Mouse (Mus musculus) heart, embryonic 12.5 days (tissue): ENCODE measurements around the gene Kcnn4. TPM values are rescaled to one million over a fixed set of nuclear protein-coding genes. Genes with fewer than 3 reads are reported as not detected.
A peak's percentile ranks its signal among the peaks of the same experiment; 100 is the strongest.

ENCODE experiments used
- ATAC-seq: fragments of 200-750 bp; cut with Nextera tagmentation; 2 replicates; pipeline ENCODE4 v1.8.0; 2017; ENCODE audit warnings: moderate TSS enrichment, moderate library complexity; ENCODE audit not compliant: insufficient number of reproducible peaks, low FRiP score
- H3K27ac ChIP-seq: fragments of 300-500 bp; sonication (generic); 2 replicates; pipeline ENCODE4 v1.5.1; 2016; ENCODE audit warnings: mild to moderate bottlenecking, moderate library complexity; ENCODE audit not compliant: poor library complexity, severe bottlenecking
- H3K27me3 ChIP-seq: fragments of 300-500 bp; sonication (generic); replicated peaks from 2 replicates; pipeline ENCODE4 v1.6.1; 2016; ENCODE audit warnings: mild to moderate bottlenecking, moderate library complexity
- H3K36me3 ChIP-seq: fragments of 300-500 bp; sonication (generic); 2 replicates; pipeline ENCODE4 v1.6.1; 2016; ENCODE audit warnings: mild to moderate bottlenecking, moderate library complexity
- H3K4me1 ChIP-seq: fragments of 300-500 bp; sonication (generic); replicated peaks from 2 replicates; pipeline ENCODE4 v1.6.1; 2016; ENCODE audit warnings: mild to moderate bottlenecking
- H3K4me2 ChIP-seq: fragments of 300-500 bp; sonication (generic); 2 replicates; pipeline ENCODE4 v1.6.1; 2016; ENCODE audit warnings: mild to moderate bottlenecking, moderate library complexity
- H3K4me3 ChIP-seq: fragments of 300-500 bp; sonication (generic); 2 replicates; pipeline ENCODE4 v1.5.1; 2016; ENCODE audit warnings: mild to moderate bottlenecking
- H3K9ac ChIP-seq: fragments of 300-500 bp; sonication (generic); 2 replicates; pipeline ENCODE4 v1.6.1; 2016; ENCODE audit warnings: mild to moderate bottlenecking, moderate library complexity
- H3K9me3 ChIP-seq: fragments of 300-500 bp; sonication (generic); replicated peaks from 2 replicates; pipeline ENCODE4 v1.6.1; 2016; ENCODE audit warnings: mild to moderate bottlenecking, moderate library complexity
- WGBS: fragments of 180-500 bp; shearing (Covaris S2); methylation state at CpG from one replicate; pipeline ENCODE4 v1.1.7; 2016; 5-methylcytosine and 5-hydroxymethylcytosine counted together
- polyA plus RNA-seq: library from polyadenylated mRNA; unstranded; fragments of >200 nt; fragmentation: Nextera tagmentation; extraction: Ambion mirVana; gene quantifications from 2 replicates; pipeline ENCODE4 v1.2.1, GENCODE M21; 2016

The Kcnn4 gene
- 6.9 and 7.8 TPM in 2 replicates for polyA plus RNA-seq

- WGBS: 27% methylated on average over 23 of the region's 23 CpGs
- Histone ChIP-seq H3K9ac (peak within 1 kb of the TSS; percentile 55), H3K36me3 (no peaks in the 10 kb centered on the region), H3K4me1 (peaks cover 19% of the 10 kb centered on the region), H3K4me3 (peak within 1 kb of the TSS; percentile 30), H3K4me2 (peak within 1 kb of the TSS; percentile 50), H3K27me3 (peaks cover 29% of the 10 kb centered on the region), H3K27ac (peak within 1 kb of the TSS; percentile 75), H3K9me3 (no peaks in the 10 kb centered on the region)
- peak; percentile 57 for ATAC-seq
These were observed at the start of gene Kcnn4 for GRCm38 (mm10) chr7:24369731-24370541. Kcnn4 (plus strand) TSS chr7:24370263.

DNA sequence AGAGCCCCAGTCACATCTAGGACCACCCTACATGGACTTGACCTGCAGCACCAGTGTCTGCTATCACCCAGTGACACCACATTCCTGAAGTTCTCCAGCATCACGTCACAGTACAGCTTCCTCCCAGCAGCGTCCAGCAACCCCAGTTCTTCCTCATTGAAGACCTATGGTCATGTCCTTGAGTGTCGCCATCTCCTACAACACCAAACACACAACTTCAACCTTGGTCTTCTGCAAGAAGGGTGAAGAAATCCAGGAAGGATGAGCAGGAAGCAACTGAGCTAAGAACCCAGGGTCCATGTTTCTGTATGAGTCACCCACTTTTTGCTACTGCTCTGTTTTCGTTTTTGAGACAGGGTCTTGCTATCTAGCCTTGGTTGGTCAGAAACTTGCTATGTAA is 47.5 kb upstream of the Kcnn4 start:
- peaks cover 6% of the 10 kb centered on the region for H3K27me3 ChIP-seq
- H3K4me1 ChIP-seq: no peaks in the 10 kb centered on the region
- H3K9me3 ChIP-seq: peaks cover 17% of the 10 kb centered on the region
- 68% methylated on average over 4 of the region's 4 CpGs for WGBS
- no peaks in the 10 kb centered on the region for H3K36me3 ChIP-seq
- no peak overlapping the region for H3K9ac ChIP-seq
- H3K4me2 ChIP-seq: no peak overlapping the region
- H3K27ac ChIP-seq: no peak overlapping the region
- ATAC-seq: no peak
- H3K4me3 ChIP-seq: no peak overlapping the region

DNA sequence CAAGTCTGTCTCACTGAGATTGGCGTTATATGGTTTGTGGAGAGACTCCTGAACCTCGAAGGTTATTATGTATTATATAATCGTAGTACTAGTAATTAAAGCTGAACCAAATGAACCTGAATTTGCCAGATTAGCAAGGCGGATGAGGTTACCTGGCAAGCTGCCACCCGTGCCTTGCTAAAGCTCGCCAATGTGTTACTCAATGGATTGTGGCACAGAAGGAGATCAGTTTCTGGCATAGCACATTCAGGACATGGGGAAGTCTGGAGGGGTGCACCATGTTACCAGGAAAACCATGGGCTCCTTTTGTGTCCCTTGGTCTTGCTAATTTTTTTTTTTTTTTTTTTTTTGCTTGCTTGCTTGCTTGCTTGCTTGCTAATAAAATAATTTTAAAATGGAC is 44.9 kb upstream of the Kcnn4 start:
- H3K9me3 ChIP-seq: peaks cover 17% of the 10 kb centered on the region
- H3K4me3 ChIP-seq: no peak overlapping the region
- no peak overlapping the region for H3K9ac ChIP-seq
- no peak for ATAC-seq
- H3K4me2 ChIP-seq: peak overlapping the region; percentile 69; the same call in 1 of the 2 replicates
- no peaks in the 10 kb centered on the region for H3K4me1 ChIP-seq
- no peaks in the 10 kb centered on the region for H3K36me3 ChIP-seq
- WGBS: 83% methylated on average over 6 of the region's 6 CpGs
- peaks cover 6% of the 10 kb centered on the region for H3K27me3 ChIP-seq
- H3K27ac ChIP-seq: no peak overlapping the region

DNA sequence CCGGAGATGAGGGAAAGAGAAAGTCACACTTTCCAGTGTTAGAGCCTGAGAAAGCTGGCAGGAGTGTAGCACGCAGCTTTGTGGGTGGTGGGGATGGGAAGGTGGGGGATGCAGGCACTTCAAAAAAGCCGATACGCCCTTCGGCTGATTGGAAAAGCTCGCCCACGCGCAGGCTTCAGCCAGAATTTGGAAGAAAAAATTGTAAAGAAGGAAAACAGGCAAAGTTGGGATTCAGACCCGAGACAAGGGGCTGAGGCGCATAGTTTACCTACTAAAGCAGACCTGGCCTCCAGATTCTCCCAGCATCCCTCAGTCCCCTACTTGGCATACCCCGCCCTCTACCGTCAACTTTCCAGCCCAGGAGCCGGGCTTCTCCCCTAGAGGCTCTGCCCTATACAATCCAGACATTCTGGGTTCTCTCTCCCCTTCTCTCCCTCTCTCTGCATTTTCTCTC is 44.4 kb upstream of the Kcnn4 start:
- H3K4me2 ChIP-seq: peak overlapping the region; percentile 69
- peak overlapping the region; percentile 44; the same call in 1 of the 2 replicates for H3K9ac ChIP-seq
- H3K27ac ChIP-seq: no peak overlapping the region
- no peaks in the 10 kb centered on the region for H3K36me3 ChIP-seq
- 5% methylated on average over 13 of the region's 13 CpGs for WGBS
- no peaks in the 10 kb centered on the region for H3K4me1 ChIP-seq
- peaks cover 6% of the 10 kb centered on the region for H3K27me3 ChIP-seq
- H3K9me3 ChIP-seq: peaks cover 17% of the 10 kb centered on the region
- no peak for ATAC-seq
- H3K4me3 ChIP-seq: peak overlapping the region; percentile 43

GRCm38 (mm10) chr7:24326273-24327135 is 43.6 kb upstream of the Kcnn4 start:
- no peak for ATAC-seq
- Histone ChIP-seq H3K4me3 (peak overlapping the region; percentile 43), H3K4me2 (peak overlapping the region; percentile 69), H3K9me3 (peaks cover 17% of the 10 kb centered on the region), H3K4me1 (no peaks in the 10 kb centered on the region), H3K36me3 (no peaks in the 10 kb centered on the region), H3K9ac (no peak overlapping the region; the same call in 1 of the 2 replicates), H3K27me3 (peaks cover 6% of the 10 kb centered on the region), H3K27ac (no peak overlapping the region)
- 49% methylated on average over 20 of the region's 20 CpGs for WGBS

DNA sequence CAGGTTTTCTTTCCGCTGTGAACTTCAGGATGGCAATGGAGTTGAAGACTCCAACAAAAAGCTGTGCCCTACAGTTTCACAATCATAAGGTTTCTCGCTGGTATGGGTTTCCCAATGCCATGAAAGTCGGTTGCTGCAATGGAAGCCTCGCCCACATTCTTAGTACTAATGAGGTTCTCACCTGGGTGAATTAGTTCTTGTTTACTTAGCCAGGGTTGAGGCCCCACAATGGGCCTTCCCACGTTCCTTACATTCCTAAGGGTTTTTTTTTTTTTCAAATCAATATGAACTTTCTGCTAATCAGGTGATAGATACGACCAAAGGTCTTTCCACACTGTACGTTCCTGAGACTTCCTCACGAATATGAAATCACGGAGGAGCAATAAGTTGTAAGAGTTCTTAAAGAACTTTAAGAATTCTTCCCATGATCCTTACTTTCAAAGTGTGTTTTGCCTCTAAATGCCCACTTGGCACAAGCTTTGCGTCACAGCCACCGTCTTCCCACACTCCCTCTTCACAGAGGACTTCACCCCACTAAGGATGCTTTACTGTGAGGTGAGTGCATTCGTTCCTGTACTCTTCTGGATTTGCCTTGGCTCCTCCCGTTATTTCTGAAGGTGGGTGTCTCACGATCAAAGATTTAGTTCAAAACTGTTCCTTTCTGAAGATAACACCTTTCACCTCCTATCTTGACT is 42.6 kb upstream of the Kcnn4 start:
- no peak overlapping the region for H3K27ac ChIP-seq
- H3K36me3 ChIP-seq: no peaks in the 10 kb centered on the region
- peaks cover 15% of the 10 kb centered on the region for H3K9me3 ChIP-seq
- H3K4me3 ChIP-seq: no peak overlapping the region
- H3K4me2 ChIP-seq: no peak overlapping the region
- peaks cover 6% of the 10 kb centered on the region for H3K27me3 ChIP-seq
- 73% methylated on average over 14 of the region's 14 CpGs for WGBS
- no peak for ATAC-seq
- H3K4me1 ChIP-seq: no peaks in the 10 kb centered on the region
- H3K9ac ChIP-seq: no peak overlapping the region

DNA sequence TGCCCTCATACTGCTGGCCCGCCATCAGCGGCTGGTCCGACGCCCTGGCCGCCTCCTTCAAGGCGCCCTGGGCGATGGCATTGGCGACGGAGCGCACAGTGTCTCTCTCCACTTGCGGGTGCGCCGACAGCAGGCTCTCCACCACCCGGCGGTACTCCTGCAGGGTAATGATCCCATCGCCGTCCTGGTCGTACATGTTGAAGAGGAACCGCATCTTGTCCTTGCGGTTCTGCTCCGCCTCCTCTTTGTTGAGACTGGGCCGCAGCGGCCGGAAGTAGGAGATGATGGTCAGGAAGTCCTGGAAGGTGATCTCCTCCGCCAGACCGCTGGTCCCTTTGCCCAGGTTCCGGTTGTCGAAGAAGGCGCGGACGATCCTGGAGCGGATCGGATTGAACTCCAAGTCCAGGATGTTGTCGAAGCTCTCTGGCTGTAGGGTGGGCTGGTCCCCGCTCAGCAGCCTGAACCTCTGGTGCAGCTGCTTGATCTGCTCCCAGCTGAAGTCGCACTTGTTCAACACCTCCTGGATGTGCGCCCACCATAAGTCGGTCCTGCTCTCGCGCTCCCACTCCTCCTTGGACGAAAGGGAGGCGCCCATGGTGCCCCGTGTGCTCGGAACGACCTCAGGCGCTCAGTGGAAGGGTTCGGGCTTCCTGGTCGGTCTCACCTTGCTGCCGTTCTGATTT is 36.6 kb upstream of the Kcnn4 start, which contains the start of gene Tescl:
Gene Tescl (minus strand): TSS at position 633 of the 683 bp plus-strand sequence.
- Histone ChIP-seq H3K9ac (no peak within 1 kb of the TSS), H3K27me3 (peaks cover 32% of the 10 kb centered on the region), H3K4me1 (no peaks in the 10 kb centered on the region), H3K27ac (no peak within 1 kb of the TSS), H3K36me3 (no peaks in the 10 kb centered on the region), H3K4me2 (peak within 1 kb of the TSS; percentile 51), H3K4me3 (peak within 1 kb of the TSS; percentile 24), H3K9me3 (peaks cover 11% of the 10 kb centered on the region)
- no peak for ATAC-seq
- WGBS: 31% methylated on average over 49 of the region's 49 CpGs

GRCm38 (mm10) chr7:24335699-24336309 is 34.3 kb upstream of the Kcnn4 start:
- Histone ChIP-seq H3K4me1 (no peaks in the 10 kb centered on the region), H3K4me2 (no peak overlapping the region), H3K4me3 (no peak overlapping the region), H3K36me3 (no peaks in the 10 kb centered on the region), H3K9me3 (peaks cover 16% of the 10 kb centered on the region), H3K27me3 (peaks cover 32% of the 10 kb centered on the region), H3K9ac (no peak overlapping the region), H3K27ac (no peak overlapping the region)
- 12% methylated on average over 5 of the region's 5 CpGs for WGBS
- ATAC-seq: peak; percentile 36; the same call in 1 of the 2 replicates

DNA sequence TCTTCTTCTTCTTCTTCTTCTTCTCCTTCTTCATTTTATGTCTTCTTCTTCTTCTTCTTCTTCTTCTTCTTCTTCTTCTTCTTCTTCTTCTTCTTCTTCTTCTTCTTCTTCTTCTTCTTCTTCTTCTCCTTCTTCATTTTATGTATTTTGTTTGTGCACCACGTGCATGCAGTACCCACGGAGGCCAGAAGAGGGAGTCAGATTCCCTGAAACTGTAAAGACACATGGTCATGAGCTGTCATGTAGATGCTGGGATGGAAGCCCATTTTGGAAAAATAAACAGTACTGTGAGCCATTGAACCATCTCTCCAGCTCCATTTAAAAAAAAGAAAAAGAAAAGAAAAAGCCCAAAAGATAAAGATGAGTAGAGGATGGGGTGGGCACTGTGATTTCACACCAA is 31.8 kb upstream of the Kcnn4 start:
- Histone ChIP-seq H3K27ac (no peak overlapping the region), H3K4me1 (no peaks in the 10 kb centered on the region), H3K36me3 (no peaks in the 10 kb centered on the region), H3K27me3 (peaks cover 24% of the 10 kb centered on the region), H3K4me3 (no peak overlapping the region), H3K9me3 (peaks cover 10% of the 10 kb centered on the region), H3K4me2 (no peak overlapping the region), H3K9ac (no peak overlapping the region)
- 41% methylated on average over 2 of the region's 2 CpGs for WGBS
- no peak for ATAC-seq

DNA sequence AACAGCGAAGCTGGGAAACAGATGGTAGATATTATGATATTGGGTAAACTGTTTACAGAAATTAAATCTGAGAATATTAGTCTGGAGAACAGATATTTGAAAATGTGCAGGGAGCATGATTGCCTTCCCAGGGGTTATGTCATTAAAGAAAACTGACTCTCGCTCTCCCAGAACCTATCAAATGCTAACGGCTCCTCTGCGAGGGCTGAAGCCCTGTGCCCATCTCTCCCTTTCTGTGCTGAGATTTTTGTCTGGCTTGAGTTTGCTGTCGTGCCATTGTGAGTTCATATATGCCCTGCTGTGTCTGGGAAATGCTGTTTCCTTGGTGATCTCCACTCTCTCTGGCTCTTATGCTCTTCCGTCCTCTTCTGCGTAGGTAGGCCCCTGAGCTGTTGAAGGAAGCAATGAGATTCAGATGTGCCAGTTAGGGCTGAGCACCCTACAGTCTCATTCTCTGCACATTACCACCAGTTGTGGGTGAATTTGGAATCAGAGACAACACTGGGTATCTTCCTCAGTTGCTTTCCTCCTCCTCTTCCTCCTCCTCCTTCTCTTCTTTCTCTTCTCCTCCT is 26.3 kb upstream of the Kcnn4 start:
- ATAC-seq: no peak

More for the DNA sequence above, 26.3 kb upstream of the Kcnn4 start:
- 68% methylated on average over 7 of the region's 7 CpGs for WGBS
- Histone ChIP-seq H3K36me3 (no peaks in the 10 kb centered on the region), H3K27me3 (peaks cover 3% of the 10 kb centered on the region), H3K4me2 (no peak overlapping the region), H3K9ac (no peak overlapping the region), H3K27ac (no peak overlapping the region), H3K4me3 (no peak overlapping the region), H3K4me1 (no peaks in the 10 kb centered on the region), H3K9me3 (peaks cover 5% of the 10 kb centered on the region; the same call in 1 of the 2 replicates)
